Mouse (Mus musculus) CH12.LX (cell line): ENCODE results near the gene Nim1k.

Experiments used
- CTCF ChIP-seq, 2 experiments: IDR thresholded peaks in 1 of 2; conservative IDR thresholded peaks in 1 of 2; 2 replicates each; pipeline ENCODE4 v1.5.1; 2011 to 2012; ENCODE audit warnings: low read depth in 2 of 2, low read length in 2 of 2, improper control_type of control experiment in 1 of 2, inconsistent platforms in 1 of 2, mild to moderate bottlenecking in 1 of 2, moderate library complexity in 1 of 2
- ELF1 ChIP-seq: IDR thresholded peaks from 2 replicates; pipeline ENCODE4 v1.6.1; 2014; ENCODE audit warnings: low read depth, mild to moderate bottlenecking, inconsistent platforms, low read length, improper control_type of control experiment
- JUN ChIP-seq: IDR thresholded peaks from 2 replicates; pipeline ENCODE4 v1.6.1; 2011; ENCODE audit warnings: low read depth, mild to moderate bottlenecking, low read length, improper control_type of control experiment, moderate library complexity; ENCODE audit not compliant: insufficient read depth
- MAZ ChIP-seq: IDR thresholded peaks from 2 replicates; pipeline ENCODE4 v1.6.1; 2012; ENCODE audit warnings: low read depth, mild to moderate bottlenecking, inconsistent platforms, low read length, improper control_type of control experiment, moderate library complexity
- MYC ChIP-seq: IDR thresholded peaks from 2 replicates; pipeline ENCODE4 v1.6.1; 2011; ENCODE audit warnings: low read depth, mild to moderate bottlenecking, improper control_type of control experiment, low read length
- NRF1 ChIP-seq: IDR thresholded peaks from 2 replicates; pipeline ENCODE4 v1.6.1; 2014; ENCODE audit warnings: low read depth, mild to moderate bottlenecking, inconsistent platforms, low read length, improper control_type of control experiment, moderate library complexity
- TBP ChIP-seq: conservative IDR thresholded peaks from 2 replicates; pipeline ENCODE4 v1.6.1; 2011; ENCODE audit warnings: low read depth, low read length, improper control_type of control experiment

DNA sequence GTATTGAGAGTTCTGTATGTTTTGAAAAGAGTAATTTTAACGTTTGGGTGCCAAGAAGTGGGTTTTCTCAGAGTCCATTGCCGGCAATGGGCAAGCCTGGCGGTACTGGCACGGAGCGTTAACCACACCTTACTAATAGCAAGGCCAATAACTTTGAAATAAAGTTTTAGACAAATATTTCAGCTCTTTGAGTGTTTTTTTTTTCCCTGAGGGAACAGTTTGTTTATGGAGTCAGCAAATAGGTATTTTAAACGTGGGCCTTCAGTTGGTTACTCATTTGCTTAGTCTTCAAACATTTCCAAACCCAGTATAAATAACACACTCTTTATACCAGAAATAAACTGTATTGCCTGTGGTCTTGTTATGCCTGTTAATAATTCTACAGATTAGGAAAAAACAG, 47.8 kb downstream of the Nim1k start:
- no peak for TF ChIP-seq ELF1
- no peak for TF ChIP-seq CTCF (conservative IDR thresholded peaks at IDR 0.05 in 1 of 2, IDR thresholded peaks at IDR 0.05 in 1 of 2; ENCODE audit: low read depth in 2 of 2, low read length in 2 of 2)
- TF ChIP-seq TBP: no peak
- TF ChIP-seq JUN: no peak
- TF ChIP-seq MYC: no peak
- TF ChIP-seq NRF1: no peak
- no peak for TF ChIP-seq MAZ
